ENCODE assay signal across 9 mouse cellular contexts in genomic region chr2:25608671-25609070, GRCm38 (mm10). TPM values are rescaled to one million over a fixed set of nuclear protein-coding genes. Genes with fewer than 3 reads are reported as not detected.
DNase-seq lines count a peak whose midpoint lies in the region; ATAC-seq and TF ChIP-seq lines count a peak whose summit lies in the region.
"Had no signal": no experiment of that assay in that cellular context is flagged by ENCODE, and none has a peak within 500 bp of the region (broad histone marks: within the 10 kb centered on the region; RNA-seq: fewer than 3 reads in every experiment).

No protein-coding gene starts in this region.

- peaks cover 6% of the 10 kb centered on the region for H3K4me1 ChIP-seq in heart, adult 2 months (ENCODE audit: control insufficient read depth, insufficient read depth, low read length)
- peaks cover 19% of the 10 kb centered on the region for H3K4me1 ChIP-seq in G1E (ENCODE audit: insufficient read depth, low read depth, low read length)

- 58% methylated on average over 10 of the region's 10 CpGs for WGBS in heart, adult 2 months

- no peaks in the 10 kb centered on the region for H3K9me3 ChIP-seq in G1E (replicated peaks)

- no peak for ATAC-seq in G1E (ENCODE audit: extremely low read depth, insufficient number of reproducible peaks, low FRiP score, poor library complexity, severe bottlenecking)
- peak; percentile 12 to 26; a peak in 2 of 4 replicates for ATAC-seq in hematopoietic stem cell, adult 5-6 weeks (replicated peaks in 1 of 2; ENCODE audit: insufficient read depth in 1 of 2, low FRiP score in 2 of 2, low TSS enrichment in 1 of 2, low read depth in 1 of 2, poor library complexity in 2 of 2, severe bottlenecking in 2 of 2)
- peak; percentile 24 for ATAC-seq in megakaryocyte progenitor cell, adult 5-6 weeks (replicated peaks; ENCODE audit: poor library complexity)
- ATAC-seq in inflammation-experienced regulatory T-cells, adult 6 months: no peak

- TF ChIP-seq POLR2A in heart, adult 2 months (IDR thresholded peaks at IDR 0.05; ENCODE audit: insufficient read depth, low read depth, low read length): no peak

- H3K4me3 ChIP-seq in heart, adult 2 months: peak overlapping the region; percentile 93
- peak overlapping the region; percentile 98; the same call in 1 of the 2 replicates for H3K4me3 ChIP-seq in G1E (ENCODE audit: low read depth, low read length)

- H3K9ac ChIP-seq in heart, adult 2 months (ENCODE audit: low read depth, low read length): no peak overlapping the region

- no peaks in the 10 kb centered on the region for H3K27me3 ChIP-seq in heart, adult 2 months (ENCODE audit: control insufficient read depth, insufficient read depth, low read length)
- H3K27me3 ChIP-seq in G1E (ENCODE audit: insufficient read depth, low read length): peaks cover 13% of the 10 kb centered on the region

- DNase-seq in heart, adult 2 months: peak in 1 of 2 experiments; percentile 42
- no peak for DNase-seq in heart, adult 11 months
- DNase-seq in G1E (ENCODE audit: low spot score): no peak
- no peak for DNase-seq in T-cell, adult 2 months (ENCODE audit: low spot score)
- no peak for DNase-seq in natural killer cell, adult 2 months (ENCODE audit: low spot score in 2 of 2)

- H3K27ac ChIP-seq in heart, adult 2 months: peak overlapping the region; percentile 93

- no peak for TF ChIP-seq CTCF in heart, adult 2 months (IDR thresholded peaks at IDR 0.05)
- no peak for TF ChIP-seq CTCF in G1E (IDR thresholded peaks at IDR 0.05; ENCODE audit: low read depth, low read length)

- intact Hi-C loops in heart, adult 2 months (cut with DNase I): no loop called here

- peaks cover 7% of the 10 kb centered on the region; the same call in 1 of the 2 replicates for H3K36me3 ChIP-seq in heart, adult 2 months (ENCODE audit: control insufficient read depth, insufficient read depth, low read length)
- peaks cover 23% of the 10 kb centered on the region for H3K36me3 ChIP-seq in G1E (replicated peaks)

- no peak for TF ChIP-seq EP300 in heart, adult 2 months (IDR thresholded peaks at IDR 0.05; ENCODE audit: insufficient read depth, low read depth, low read length)

- H3K79me2 ChIP-seq in heart, adult 2 months (replicated peaks; ENCODE audit: control insufficient read depth, insufficient read depth, low read length): peaks cover 4% of the 10 kb centered on the region

RNA-seq across cellular contexts. Expression of gene Rabl6, which starts 0.3 kb away (rescaled TPM):
- 10 to 100 TPM; 61.2 to 65.3 TPM for total RNA-seq in heart, adult 2 months (2021)
- 48.8 and 56.0 TPM in 2 replicates for polyA plus RNA-seq in heart, adult 2 months (2012; rRNA removed)
- total RNA-seq in G1E (2014; fragmentation: Nextera tagmentation): 73.4 and 74.9 TPM in 2 replicates
- total RNA-seq in G1E (2017): 41.5 and 43.2 TPM in 2 replicates
- polyA plus RNA-seq in G1E (2012): 79.9 and 82.4 TPM in 2 replicates
- 56.5 and 67.0 TPM in 2 replicates for total RNA-seq in hematopoietic stem cell, adult 5-6 weeks (2017)
- total RNA-seq in megakaryocyte progenitor cell, adult 5-6 weeks (2015): 37.4 and 49.5 TPM in 2 replicates
- total RNA-seq in megakaryocyte progenitor cell, adult 5-6 weeks (2017): 54.9 and 86.7 TPM in 2 replicates
- 10 to 100 TPM; 14.0 to 28.3 (median 18.0) TPM for polyA plus RNA-seq in inflammation-experienced regulatory T-cells, adult 6 months (2017; shearing (Covaris generic))

RNA-seq across cellular contexts. Expression of gene Ccdc183, which starts 8.8 kb away (rescaled TPM):
- total RNA-seq in heart, adult 2 months (2021): not detected
- not detected in 2 replicates for polyA plus RNA-seq in heart, adult 2 months (2012; rRNA removed)
- total RNA-seq in G1E (2014; fragmentation: Nextera tagmentation) (not detected in 2 replicates), G1E (2017) (0.05 TPM in 1 of 2 replicates, not detected in the other)
- not detected in 2 replicates for polyA plus RNA-seq in G1E (2012)
- not detected in 2 replicates for total RNA-seq in hematopoietic stem cell, adult 5-6 weeks (2017)
- not detected in 2 replicates for total RNA-seq in megakaryocyte progenitor cell, adult 5-6 weeks (2015)
- total RNA-seq in megakaryocyte progenitor cell, adult 5-6 weeks (2017): not detected in 2 replicates
- not detected for polyA plus RNA-seq in inflammation-experienced regulatory T-cells, adult 6 months (2017; shearing (Covaris generic))
- polyA plus RNA-seq: spleen, adult 2 months had no signal

RNA-seq across cellular contexts. Expression of gene Tmem141, which starts 13.1 kb away (rescaled TPM):
- 10 to 100 TPM; 29.4 to 32.6 TPM for total RNA-seq in heart, adult 2 months (2021)
- polyA plus RNA-seq in heart, adult 2 months (2012; rRNA removed): 49.2 and 73.7 TPM in 2 replicates
- total RNA-seq in G1E (2014; fragmentation: Nextera tagmentation) (not detected in 2 replicates), G1E (2017) (not detected in 2 replicates)
- polyA plus RNA-seq in G1E (2012): not detected in 2 replicates
- total RNA-seq in hematopoietic stem cell, adult 5-6 weeks (2017): 22.2 and 28.8 TPM in 2 replicates
- total RNA-seq in megakaryocyte progenitor cell, adult 5-6 weeks (2015): 9.9 and 17.4 TPM in 2 replicates
- total RNA-seq in megakaryocyte progenitor cell, adult 5-6 weeks (2017): 18.1 and 18.6 TPM in 2 replicates
- 1 to 10 TPM in 2 of 3 experiments, under 1 TPM in 1; 0.80 to 2.2 (median 1.1) TPM for polyA plus RNA-seq in inflammation-experienced regulatory T-cells, adult 6 months (2017; shearing (Covaris generic))

RNA-seq across cellular contexts. Expression of gene Fcna, which starts 19.2 kb away (rescaled TPM):
- total RNA-seq in heart, adult 2 months (2021): 1 to 10 TPM; 4.8 to 6.8 TPM
- 3.4 and 4.0 TPM in 2 replicates for polyA plus RNA-seq in heart, adult 2 months (2012; rRNA removed)
- total RNA-seq in G1E (2014; fragmentation: Nextera tagmentation) (not detected in 2 replicates), G1E (2017) (not detected in 2 replicates)
- not detected in 2 replicates for polyA plus RNA-seq in G1E (2012)
- total RNA-seq in hematopoietic stem cell, adult 5-6 weeks (2017): 0.94 TPM in 1 of 2 replicates, not detected in the other
- total RNA-seq in megakaryocyte progenitor cell, adult 5-6 weeks (2015): 0.68 and 1.4 TPM in 2 replicates
- 0.50 and 1.7 TPM in 2 replicates for total RNA-seq in megakaryocyte progenitor cell, adult 5-6 weeks (2017)
- under 1 TPM in 1 of 3 experiments, not detected in 2; 0.96 TPM for polyA plus RNA-seq in inflammation-experienced regulatory T-cells, adult 6 months (2017; shearing (Covaris generic))

RNA-seq across cellular contexts. Expression of gene Ajm1, which starts 27.1 kb away (rescaled TPM):
- total RNA-seq in heart, adult 2 months (2021): under 1 TPM; 0.05 to 0.36 TPM
- 0.15 and 1.1 TPM in 2 replicates for polyA plus RNA-seq in heart, adult 2 months (2012; rRNA removed)
- total RNA-seq in G1E (2014; fragmentation: Nextera tagmentation) (0.63 and 1.1 TPM in 2 replicates), G1E (2017) (0.05 TPM in 1 of 2 replicates, not detected in the other)
- polyA plus RNA-seq in G1E (2012): 0.32 and 0.35 TPM in 2 replicates
- total RNA-seq in hematopoietic stem cell, adult 5-6 weeks (2017): 0.40 TPM in 1 of 2 replicates, not detected in the other
- total RNA-seq in megakaryocyte progenitor cell, adult 5-6 weeks (2015): not detected in 2 replicates
- total RNA-seq in megakaryocyte progenitor cell, adult 5-6 weeks (2017): 0.10 TPM in 1 of 2 replicates, not detected in the other
- under 1 TPM in 1 of 3 experiments, not detected in 2; 0.07 TPM for polyA plus RNA-seq in inflammation-experienced regulatory T-cells, adult 6 months (2017; shearing (Covaris generic))

Comparison
In these comparisons a context has a peak if more than half of its experiments do, and no peak if none do; other contexts are left out.
1. ATAC-seq: peak in hematopoietic stem cell, adult 5-6 weeks (2 of 2) and megakaryocyte progenitor cell, adult 5-6 weeks (single experiment); none in G1E (single experiment) and inflammation-experienced regulatory T-cells, adult 6 months (single experiment).
2. RNA of gene Tmem141, which starts 13.1 kb away (total RNA-seq): 29.4 to 32.6 TPM in heart, adult 2 months, 22.2 to 28.8 TPM in hematopoietic stem cell, adult 5-6 weeks and 9.9 to 18.6 TPM in megakaryocyte progenitor cell, adult 5-6 weeks; not detected in G1E; every median in the first group is over 10 times any median in the second.